Mouse (Mus musculus) layer of hippocampus, adult 6 months (tissue): Measurements from ENCODE around the gene Prrg3. TPM values are rescaled to one million over a fixed set of nuclear protein-coding genes. Genes with fewer than 3 reads are reported as not detected.

Experiments
- long read RNA-seq, 2 experiments: library from polyadenylated mRNA; unstranded; transcript quantifications; one replicate each; pipeline ENCODE4 v2.0.0; 2019 to 2020
- polyA plus RNA-seq: library from polyadenylated mRNA; unstranded; fragments of <200 nt; fragmentation: Nextera tagmentation; gene quantifications from 2 replicates; pipeline ENCODE4 v1.2.3, GENCODE M21; 2021

Gene Prrg3
- polyA plus RNA-seq: 4.9 and 5.5 TPM in 2 replicates
- long read RNA-seq, experiment 1, partial matches to known transcripts: 0 of 9 reads
- long read RNA-seq, experiment 1, other reads (novel, unspliced or antisense): 8 of 9 reads
- long read RNA-seq, experiment 2, full-length matches to known transcripts: 4 of 17 reads
- long read RNA-seq, experiment 2, partial matches to known transcripts: 1 of 17 reads
- long read RNA-seq, experiment 2, other reads (novel, unspliced or antisense): 12 of 17 reads

DNA sequence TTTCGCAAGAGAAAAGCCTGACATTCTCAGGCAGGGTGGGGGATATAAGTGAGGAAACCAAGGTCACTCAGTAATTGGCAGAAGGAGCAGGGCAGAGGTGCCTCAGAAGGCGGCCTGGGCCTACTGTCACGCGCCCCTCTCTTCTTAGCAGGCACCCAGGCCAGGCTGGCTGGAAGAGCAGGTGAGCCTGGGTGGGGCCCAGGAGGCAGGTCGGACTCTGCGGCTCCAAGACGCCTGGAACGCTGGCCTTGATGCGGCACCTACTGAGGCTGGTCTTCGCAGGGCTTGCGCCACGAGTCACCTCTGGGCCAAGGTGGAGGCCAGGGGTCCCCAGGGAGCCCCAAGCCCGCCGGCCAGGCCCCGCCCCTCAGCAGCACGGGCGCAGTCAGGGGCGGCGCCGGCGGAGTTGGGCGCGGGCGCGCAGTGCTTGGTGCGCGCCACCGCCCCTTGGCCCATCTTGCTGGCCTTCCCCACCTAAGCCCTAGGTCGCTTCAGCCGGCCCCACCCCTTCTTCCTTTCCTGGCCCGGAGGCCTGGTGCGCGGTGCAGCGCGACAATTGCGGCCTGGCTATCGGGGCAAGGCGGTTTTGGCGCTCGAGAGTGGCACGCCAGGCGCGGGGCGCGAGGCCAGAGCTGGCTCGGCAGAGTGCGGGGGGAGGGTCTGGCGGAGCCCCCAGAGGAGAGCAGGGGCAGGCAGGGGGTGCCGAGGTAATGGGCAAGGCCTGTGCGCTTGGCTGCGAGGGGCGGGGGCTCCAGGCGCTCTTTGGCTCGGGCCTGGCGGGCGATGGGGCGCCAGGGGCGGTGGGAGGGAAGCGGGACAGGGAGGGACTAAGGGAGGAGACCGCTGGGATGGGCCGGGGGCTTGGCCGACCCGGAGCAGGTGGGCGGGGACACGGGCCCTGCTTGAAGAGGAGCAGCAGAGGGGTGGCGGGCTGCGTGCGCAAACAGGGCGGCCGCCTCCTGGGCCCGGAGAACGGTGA, at the start of gene Prrg3:
Gene Prrg3 (plus strand): TSS at position 552 of the 979 bp plus-strand sequence.

DNA sequence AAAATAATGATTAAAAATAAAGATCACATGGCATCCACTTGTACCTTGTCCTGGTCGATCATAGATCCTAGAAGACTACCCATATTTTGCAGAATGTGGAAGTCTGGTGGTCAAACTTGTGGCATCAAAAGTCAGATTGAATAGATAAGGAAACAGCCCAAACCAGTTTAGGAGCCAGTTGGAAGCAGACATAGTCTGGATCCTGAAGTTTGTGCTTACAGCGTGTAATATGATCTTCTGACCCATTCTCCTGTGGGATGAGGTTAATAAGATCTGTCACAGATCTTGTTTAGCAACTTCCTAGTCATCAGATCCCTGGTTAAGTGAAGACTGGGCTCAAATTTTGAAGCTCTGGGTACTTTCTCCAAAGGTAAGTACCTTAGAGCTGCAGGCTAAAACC, 10.3 kb downstream of the Prrg3 start, which contains the start of gene Fate1:
Gene Fate1 (plus strand): TSS at position 301 of the 400 bp plus-strand sequence.

DNA sequence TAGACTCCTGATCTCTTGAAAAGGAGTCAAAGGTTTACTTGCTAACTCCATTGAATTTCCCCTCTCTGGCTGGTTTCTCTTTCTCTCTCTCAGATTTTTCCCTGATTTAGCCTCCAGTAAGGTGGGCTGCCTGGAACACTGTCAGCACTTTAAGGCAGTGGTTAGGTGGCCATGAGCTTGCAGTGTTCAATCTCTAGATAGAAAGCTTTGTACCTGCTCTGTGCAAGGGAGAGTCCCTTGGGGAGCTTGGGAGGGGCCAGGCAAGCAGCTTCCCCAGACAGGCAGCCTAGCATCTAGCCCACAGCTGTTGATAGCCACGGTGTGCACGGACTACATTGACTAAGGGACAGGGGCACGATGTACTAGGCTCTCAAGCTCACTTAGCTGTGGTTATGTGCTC, 29.1 kb downstream of the Prrg3 start, which contains the start of gene Cnga2:
Gene Cnga2 (plus strand): TSS at position 301 of the 400 bp plus-strand sequence.

Other genes starting within 250 kb of the Prrg3 start
- gene Vma21, start 146.7 kb upstream of the Prrg3 start, polyA plus RNA-seq: 38.9 and 47.7 TPM in 2 replicates
- gene Gm1141, start 41.6 kb upstream of the Prrg3 start, polyA plus RNA-seq: not detected in 2 replicates
- not detected in 2 replicates for gene Fate1, start 10.4 kb downstream of the Prrg3 start, polyA plus RNA-seq
- gene Cnga2, start 29.2 kb downstream of the Prrg3 start, polyA plus RNA-seq: not detected in 2 replicates